Mouse (Mus musculus) limb, embryonic 15.5 days (tissue): Measurements from ENCODE around the gene Rp9. TPM values are rescaled to one million over a fixed set of nuclear protein-coding genes. Genes with fewer than 3 reads are reported as not detected.
A peak's percentile ranks its signal among the peaks of the same experiment; 100 is the strongest.
"Not testable (repeated sequence)": the region's sequence is repeated elsewhere in the genome, so short reads cannot be mapped to it uniquely, and the experiment has no call there.

Experiments
- ATAC-seq: fragments of 200-750 bp; cut with Nextera tagmentation; 2 replicates; pipeline ENCODE4 v1.8.0; 2017; ENCODE audit warnings: low read depth, moderate TSS enrichment; ENCODE audit not compliant: insufficient number of reproducible peaks, low FRiP score, low TSS enrichment
- H3K27ac ChIP-seq: fragments of 300-500 bp; sonication (generic); 2 replicates; pipeline ENCODE4 v1.5.1; 2015; ENCODE audit warnings: moderate library complexity, mild to moderate bottlenecking, inconsistent platforms
- H3K27me3 ChIP-seq: fragments of 300-500 bp; sonication (generic); 2 replicates; pipeline ENCODE4 v1.6.1; 2015; ENCODE audit warnings: inconsistent platforms
- H3K36me3 ChIP-seq: fragments of 300-500 bp; sonication (generic); 2 replicates; pipeline ENCODE4 v1.6.1; 2015; ENCODE audit warnings: inconsistent platforms
- H3K4me1 ChIP-seq: fragments of 300-500 bp; sonication (generic); 2 replicates; pipeline ENCODE4 v1.6.1; 2015; ENCODE audit warnings: inconsistent platforms
- H3K4me2 ChIP-seq: fragments of 300-500 bp; sonication (generic); 2 replicates; pipeline ENCODE4 v1.6.1; 2015; ENCODE audit warnings: mild to moderate bottlenecking, inconsistent platforms
- H3K4me3 ChIP-seq: fragments of 300-500 bp; sonication (generic); 2 replicates; pipeline ENCODE4 v1.5.1; 2015; ENCODE audit warnings: mild to moderate bottlenecking, inconsistent platforms
- H3K9ac ChIP-seq: fragments of 300-500 bp; sonication (generic); 2 replicates; pipeline ENCODE4 v1.6.1; 2015; ENCODE audit warnings: inconsistent platforms
- H3K9me3 ChIP-seq: fragments of 300-500 bp; sonication (generic); 2 replicates; pipeline ENCODE4 v1.6.1; 2016; ENCODE audit warnings: inconsistent platforms
- WGBS: fragments of 180-500 bp; shearing (Covaris S2); methylation state at CpG from one replicate; pipeline ENCODE4 v1.1.7; 2015; 5-methylcytosine and 5-hydroxymethylcytosine counted together
- polyA plus RNA-seq: library from polyadenylated mRNA; unstranded; fragments of >200 nt; fragmentation: Nextera tagmentation; extraction: Ambion mirVana; gene quantifications from 2 replicates; pipeline ENCODE4 v1.2.1, GENCODE M21; 2015

Gene Rp9
- polyA plus RNA-seq, 1 experiment from 2014 or later = 63.0 TPM

DNA sequence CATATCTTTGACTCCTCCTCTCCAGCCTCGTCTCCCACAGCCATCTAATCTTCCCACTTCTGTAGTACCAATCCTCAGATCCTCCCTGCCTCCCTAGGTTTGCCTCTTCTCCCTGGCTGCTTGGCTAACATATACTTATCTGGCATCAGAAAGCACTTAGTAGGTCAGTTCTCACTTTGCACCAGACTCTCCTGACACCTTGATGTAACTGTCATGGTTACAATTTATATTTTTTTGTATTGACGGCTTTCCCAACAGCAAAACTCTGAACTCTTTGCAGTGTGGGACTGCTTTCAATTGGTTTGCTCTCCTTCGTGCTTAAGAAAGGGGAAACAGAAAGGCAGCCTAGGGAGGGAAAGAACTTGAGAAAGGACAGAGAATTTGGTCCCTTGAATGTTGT, 53.4 kb downstream of the Rp9 start:
- H3K9ac ChIP-seq = no peak overlapping the region
- no peaks in the 10 kb centered on the region for H3K27me3 ChIP-seq
- no peaks in the 10 kb centered on the region for H3K9me3 ChIP-seq
- WGBS = 73% methylated on average over 3 of the region's 3 CpGs
- no peaks in the 10 kb centered on the region for H3K36me3 ChIP-seq
- H3K27ac ChIP-seq = no peak overlapping the region
- no peak overlapping the region for H3K4me2 ChIP-seq
- ATAC-seq = no peak
- H3K4me3 ChIP-seq = no peak overlapping the region
- H3K4me1 ChIP-seq = peaks cover 3% of the 10 kb centered on the region; the same call in 1 of the 2 replicates

DNA sequence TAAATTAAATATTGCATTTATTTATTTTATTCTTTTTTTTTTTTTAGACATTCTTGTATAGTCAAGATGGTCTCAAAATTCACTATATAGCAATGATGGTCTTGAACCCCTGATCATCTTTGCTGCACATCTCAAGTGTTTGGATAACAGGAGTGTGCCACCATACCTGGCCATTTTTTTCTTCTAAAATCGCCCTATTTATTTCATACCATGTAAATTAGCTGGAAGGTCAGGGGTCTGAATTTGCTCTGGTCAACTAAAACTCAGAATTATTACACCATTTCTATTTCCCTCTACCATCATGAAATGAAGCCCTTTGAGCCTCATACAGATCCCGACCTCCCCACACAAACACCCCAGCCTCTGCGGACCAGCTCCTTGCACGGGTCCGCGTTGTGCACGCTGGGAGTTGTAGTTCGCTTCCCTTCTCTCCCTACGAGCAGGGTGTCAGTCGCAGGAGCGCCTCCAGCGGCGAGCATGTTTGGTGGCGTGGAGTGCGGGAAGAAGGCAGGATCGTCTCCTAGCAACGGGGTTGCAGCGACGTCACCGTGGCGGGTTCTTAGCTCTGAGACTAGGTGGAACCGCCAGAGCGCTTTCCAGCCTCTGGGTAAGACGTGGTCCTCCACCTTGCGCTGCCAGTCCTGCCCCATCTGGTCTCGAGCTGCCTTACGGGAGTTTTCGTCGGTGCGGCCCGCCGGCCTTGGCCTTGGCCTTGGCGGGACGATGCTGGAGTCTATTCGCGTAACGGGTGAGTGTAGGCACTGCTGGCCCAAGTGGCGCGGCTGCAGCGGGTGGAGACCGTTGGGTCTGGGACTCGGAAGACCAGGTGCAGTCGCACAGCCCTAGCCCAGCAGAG, 58.3 kb downstream of the Rp9 start, which contains the start of gene 9530077C05Rik:
9530077C05Rik (plus strand) TSS at position 512 of the 856 bp plus-strand sequence.
- H3K4me2 ChIP-seq = peak within 1 kb of the TSS; percentile 62
- H3K27ac ChIP-seq = no peak within 1 kb of the TSS; the same call in 1 of the 2 replicates
- no peaks in the 10 kb centered on the region for H3K9me3 ChIP-seq
- under 1% methylated on average over 42 of the region's 43 CpGs for WGBS
- peak; percentile 98 for ATAC-seq
- peaks cover 3% of the 10 kb centered on the region; the same call in 1 of the 2 replicates for H3K4me1 ChIP-seq
- no peaks in the 10 kb centered on the region for H3K36me3 ChIP-seq
- H3K9ac ChIP-seq = peak within 1 kb of the TSS; percentile 49; the same call in 1 of the 2 replicates
- peak within 1 kb of the TSS; percentile 62 for H3K4me3 ChIP-seq
- no peaks in the 10 kb centered on the region for H3K27me3 ChIP-seq

DNA sequence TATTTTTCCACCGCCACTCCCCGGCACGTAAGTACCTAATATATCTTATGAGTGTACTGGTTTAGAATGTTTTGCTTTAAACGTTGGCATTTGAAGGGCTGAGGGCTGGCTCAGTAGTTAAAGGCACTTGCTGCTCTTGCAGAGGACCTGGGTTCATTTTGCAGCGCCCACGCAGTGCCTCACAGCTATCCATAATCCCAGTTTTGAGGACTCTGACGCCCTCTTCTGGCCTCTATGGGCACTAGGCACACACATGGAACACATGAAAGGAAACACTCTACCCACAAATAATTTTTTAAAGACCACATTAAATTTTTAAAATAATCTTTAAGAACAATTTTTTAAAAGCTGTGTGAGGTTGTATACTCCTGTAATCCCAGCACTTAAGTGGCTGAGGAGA, 60.0 kb downstream of the Rp9 start:
- no peak overlapping the region for H3K4me3 ChIP-seq
- no peaks in the 10 kb centered on the region for H3K27me3 ChIP-seq
- H3K27ac ChIP-seq = no peak overlapping the region
- no peak for ATAC-seq
- no peak overlapping the region for H3K9ac ChIP-seq
- WGBS = 66% methylated on average over 7 of the region's 7 CpGs
- H3K9me3 ChIP-seq = no peaks in the 10 kb centered on the region
- no peaks in the 10 kb centered on the region for H3K36me3 ChIP-seq
- H3K4me2 ChIP-seq = no peak overlapping the region
- peaks cover 3% of the 10 kb centered on the region; the same call in 1 of the 2 replicates for H3K4me1 ChIP-seq

GRCm38 (mm10) chr9:22408344-22408743, 61.2 kb downstream of the Rp9 start:
- H3K27ac ChIP-seq, H3K4me1 ChIP-seq, H3K4me3 ChIP-seq, H3K27me3 ChIP-seq, ATAC-seq, H3K9ac ChIP-seq, H3K4me2 ChIP-seq, H3K9me3 ChIP-seq, H3K36me3 ChIP-seq: not testable (repeated sequence)
- WGBS = 27% methylated on average over 4 of the region's 4 CpGs

GRCm38 (mm10) chr9:22407633-22408032, 61.9 kb downstream of the Rp9 start:
- H3K4me1 ChIP-seq, H3K27me3 ChIP-seq, H3K27ac ChIP-seq, H3K9me3 ChIP-seq, H3K36me3 ChIP-seq, H3K9ac ChIP-seq, ATAC-seq, H3K4me3 ChIP-seq, H3K4me2 ChIP-seq: not testable (repeated sequence)
- WGBS = 81% methylated on average over 4 of the region's 4 CpGs

GRCm38 (mm10) chr9:22405414-22405813, 64.1 kb downstream of the Rp9 start:
- H3K9ac ChIP-seq = no peak overlapping the region
- 67% methylated on average over 3 of the region's 3 CpGs for WGBS
- H3K4me3 ChIP-seq = no peak overlapping the region
- no peak overlapping the region for H3K27ac ChIP-seq
- ATAC-seq = no peak
- H3K36me3 ChIP-seq = no peaks in the 10 kb centered on the region
- H3K27me3 ChIP-seq = no peaks in the 10 kb centered on the region
- no peak overlapping the region for H3K4me2 ChIP-seq
- H3K4me1 ChIP-seq = no peaks in the 10 kb centered on the region
- no peaks in the 10 kb centered on the region for H3K9me3 ChIP-seq

GRCm38 (mm10) chr9:22403501-22403900, 66.0 kb downstream of the Rp9 start:
- not testable (repeated sequence) for H3K4me1 ChIP-seq, H3K4me3 ChIP-seq
- 63% methylated on average over 2 of the region's 2 CpGs for WGBS

GRCm38 (mm10) chr9:22402976-22403375, 66.6 kb downstream of the Rp9 start:
- H3K27ac ChIP-seq = no peak overlapping the region
- H3K4me2 ChIP-seq = no peak overlapping the region
- H3K27me3 ChIP-seq = no peaks in the 10 kb centered on the region
- H3K36me3 ChIP-seq = no peaks in the 10 kb centered on the region
- no peaks in the 10 kb centered on the region for H3K4me1 ChIP-seq
- no peak overlapping the region for H3K4me3 ChIP-seq
- 64% methylated on average over 3 of the region's 3 CpGs for WGBS
- no peak for ATAC-seq
- no peaks in the 10 kb centered on the region for H3K9me3 ChIP-seq
- H3K9ac ChIP-seq = no peak overlapping the region

More at GRCm38 (mm10) chr9:22403501-22403900, 66.0 kb downstream of the Rp9 start:
- not testable (repeated sequence) for H3K27me3 ChIP-seq, ATAC-seq, H3K36me3 ChIP-seq, H3K4me2 ChIP-seq, H3K9me3 ChIP-seq, H3K9ac ChIP-seq, H3K27ac ChIP-seq

DNA sequence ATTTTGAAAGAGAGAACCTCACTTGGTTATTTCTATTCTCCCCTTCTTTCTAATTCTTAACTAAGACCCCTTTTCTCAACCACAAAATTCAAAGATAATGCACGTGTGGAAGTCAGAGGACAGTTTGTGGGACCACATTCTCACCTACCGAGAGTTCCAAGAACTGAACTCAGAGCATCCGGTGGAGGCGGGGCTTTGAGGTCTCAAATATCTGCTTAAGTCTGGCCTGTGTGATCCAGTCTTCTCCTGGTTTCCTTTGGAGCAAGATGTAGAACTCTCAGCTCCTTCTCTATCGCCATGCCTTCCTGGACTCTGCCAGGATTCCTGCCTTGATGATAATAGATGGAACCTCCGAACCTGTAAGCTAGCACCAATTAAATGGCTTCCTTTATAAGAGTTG, 67.5 kb downstream of the Rp9 start:
- no peak overlapping the region for H3K9ac ChIP-seq
- 87% methylated on average over 6 of the region's 6 CpGs for WGBS
- H3K36me3 ChIP-seq = no peaks in the 10 kb centered on the region
- ATAC-seq = no peak
- H3K27me3 ChIP-seq = no peaks in the 10 kb centered on the region
- no peak overlapping the region for H3K4me3 ChIP-seq
- no peaks in the 10 kb centered on the region for H3K4me1 ChIP-seq
- H3K27ac ChIP-seq = no peak overlapping the region
- H3K4me2 ChIP-seq = no peak overlapping the region
- H3K9me3 ChIP-seq = no peaks in the 10 kb centered on the region

DNA sequence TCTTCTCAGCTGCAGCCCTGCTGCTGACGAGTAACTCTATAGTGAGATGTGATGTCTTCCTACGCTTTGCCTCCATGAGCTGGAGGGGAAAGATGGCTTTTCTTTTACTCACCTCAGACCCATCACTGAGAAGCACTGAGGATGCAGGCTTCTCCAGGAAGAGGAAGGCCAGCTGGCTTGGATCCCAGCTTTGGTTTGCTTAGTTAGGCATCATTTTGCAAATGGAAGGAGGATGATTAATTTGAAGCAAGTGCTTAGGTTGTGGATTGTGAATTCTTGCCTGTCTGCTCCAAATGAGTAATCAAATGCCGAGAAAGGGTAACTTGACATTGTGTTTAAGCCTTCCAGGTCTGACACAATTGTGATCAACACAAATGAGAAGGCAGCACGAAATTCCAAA, 70.5 kb downstream of the Rp9 start:
- Histone ChIP-seq H3K36me3 (no peaks in the 10 kb centered on the region), H3K9ac (no peak overlapping the region), H3K9me3 (no peaks in the 10 kb centered on the region), H3K27ac (no peak overlapping the region), H3K4me1 (no peaks in the 10 kb centered on the region), H3K4me3 (no peak overlapping the region), H3K27me3 (no peaks in the 10 kb centered on the region), H3K4me2 (no peak overlapping the region)
- ATAC-seq = no peak
- 75% methylated on average over 4 of the region's 4 CpGs for WGBS

DNA sequence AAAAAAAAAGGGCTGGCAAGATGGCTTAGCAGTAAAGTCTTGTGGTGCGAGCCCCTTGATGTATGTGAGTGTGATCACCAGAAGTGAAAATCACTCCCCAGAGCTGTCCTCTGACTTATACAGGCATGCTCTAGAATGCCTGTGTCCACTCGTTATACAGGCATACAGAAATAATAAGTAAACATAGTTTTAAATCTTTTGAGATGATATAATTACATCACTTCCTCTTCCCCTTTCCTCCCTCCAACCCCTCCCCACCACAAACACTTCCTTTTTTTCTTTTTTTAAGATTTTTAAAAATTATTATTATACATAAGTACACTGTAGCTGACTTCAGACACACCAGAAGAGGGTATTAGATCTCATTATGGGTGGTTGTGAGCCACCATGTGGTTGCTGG, 74.8 kb downstream of the Rp9 start:
- 79% methylated on average over 2 of the region's 2 CpGs for WGBS

GRCm38 (mm10) chr9:22390390-22390789, 79.2 kb downstream of the Rp9 start:
- ATAC-seq = no peak
- Histone ChIP-seq H3K27ac (no peak overlapping the region), H3K36me3 (no peaks in the 10 kb centered on the region), H3K9ac (no peak overlapping the region), H3K4me3 (no peak overlapping the region), H3K4me2 (no peak overlapping the region), H3K4me1 (peaks cover 19% of the 10 kb centered on the region), H3K9me3 (no peaks in the 10 kb centered on the region), H3K27me3 (no peaks in the 10 kb centered on the region)
- WGBS = 79% methylated on average over 5 of the region's 5 CpGs

More for the DNA sequence above, 74.8 kb downstream of the Rp9 start:
- no peak overlapping the region for H3K27ac ChIP-seq
- no peaks in the 10 kb centered on the region for H3K27me3 ChIP-seq
- peaks cover 3% of the 10 kb centered on the region; the same call in 1 of the 2 replicates for H3K4me1 ChIP-seq
- H3K9me3 ChIP-seq = no peaks in the 10 kb centered on the region
- no peak overlapping the region for H3K9ac ChIP-seq
- H3K4me3 ChIP-seq = no peak overlapping the region
- no peak for ATAC-seq
- no peaks in the 10 kb centered on the region for H3K36me3 ChIP-seq
- no peak overlapping the region for H3K4me2 ChIP-seq
